Mouse (Mus musculus) liver, adult 2 months (tissue): ENCODE data around the gene Kalrn. TPM values are rescaled to one million over a fixed set of nuclear protein-coding genes. Genes with fewer than 3 reads are reported as not detected.

Experiments
- DNase-seq: peaks from one replicate; pipeline ENCODE4 v3.0.0-alpha.2; 2011; ENCODE audit warnings: low read depth, low spot score; ENCODE audit errors: extremely low read depth
- H3K27ac ChIP-seq: fragments of 200-500 bp; replicated peaks from 2 replicates; pipeline ENCODE4 v1.5.1; 2012; ENCODE audit warnings: low read depth, mild to moderate bottlenecking, control low read depth, inconsistent platforms, low read length; ENCODE audit not compliant: insufficient read depth
- H3K27me3 ChIP-seq: fragments of 200-500 bp; 2 replicates; pipeline ENCODE4 v1.6.1; 2012; ENCODE audit warnings: mild to moderate bottlenecking, moderate library complexity, low read length, inconsistent platforms; ENCODE audit not compliant: control insufficient read depth, insufficient read depth
- H3K36me3 ChIP-seq: fragments of 200-500 bp; 2 replicates; pipeline ENCODE4 v1.6.1; 2012; ENCODE audit warnings: low read length, inconsistent platforms; ENCODE audit not compliant: control insufficient read depth, insufficient read depth
- H3K4me1 ChIP-seq: fragments of 200-500 bp; 2 replicates; pipeline ENCODE4 v1.6.1; 2011; ENCODE audit warnings: low read length; ENCODE audit not compliant: control insufficient read depth, insufficient read depth
- H3K4me3 ChIP-seq: fragments of 200-500 bp; 2 replicates; pipeline ENCODE4 v1.5.1; 2011; ENCODE audit warnings: low read depth, mild to moderate bottlenecking, control low read depth, low read length, moderate library complexity; ENCODE audit not compliant: insufficient read depth
- H3K79me2 ChIP-seq: fragments of 200-500 bp; 2 replicates; pipeline ENCODE4 v1.6.1; 2012; ENCODE audit warnings: inconsistent platforms, mild to moderate bottlenecking, low read length, moderate library complexity; ENCODE audit not compliant: control insufficient read depth, insufficient read depth
- H3K9ac ChIP-seq: fragments of 200-500 bp; 2 replicates; pipeline ENCODE4 v1.6.1; 2012; ENCODE audit warnings: low read depth, mild to moderate bottlenecking, control low read depth, inconsistent platforms, low read length
- CTCF ChIP-seq: fragments of 200-500 bp; IDR thresholded peaks from 2 replicates; pipeline ENCODE4 v1.5.1; 2011; ENCODE audit warnings: low read depth, low read length, control low read depth
- POLR2A ChIP-seq: fragments of 200-500 bp; IDR thresholded peaks from 2 replicates; pipeline ENCODE4 v1.6.1; 2011; ENCODE audit warnings: low read length, control low read depth; ENCODE audit not compliant: insufficient read depth; ENCODE audit errors: extremely low read depth
- WGBS: fragments of 180-500 bp; shearing (Covaris S2); methylation state at CpG from one replicate; pipeline ENCODE4 v1.1.7; 2018; 5-methylcytosine and 5-hydroxymethylcytosine counted together
- polyA plus RNA-seq: library from polyadenylated mRNA; depleted of rRNA; stranded (reverse); fragments of >200 nt; gene quantifications from 2 replicates; pipeline ENCODE4 v1.2.3, GENCODE M21; 2012
- total RNA-seq: library from RNA; depleted of rRNA; stranded (reverse); fragments of >200 nt; gene quantifications from 2 replicates; pipeline ENCODE4 v1.2.3, GENCODE M21; 2014

Kalrn gene
- total and polyA plus RNA-seq, 2 experiments, result 14.0 to 34.8 TPM

- no peak for TF ChIP-seq POLR2A
- TF ChIP-seq CTCF, result no peak
- H3K27ac ChIP-seq, result no peak overlapping the region
- no peak overlapping the region for H3K9ac ChIP-seq
- peak; percentile 24 for DNase-seq
- 48% methylated on average over 4 of the region's 4 CpGs for WGBS
- H3K4me1 ChIP-seq, result no peaks in the 10 kb centered on the region
- H3K27me3 ChIP-seq, result no peaks in the 10 kb centered on the region
- H3K36me3 ChIP-seq, result no peaks in the 10 kb centered on the region
- H3K4me3 ChIP-seq, result no peak overlapping the region
- no peaks in the 10 kb centered on the region for H3K79me2 ChIP-seq
Measured at GRCm38 (mm10) chr16:34440994-34441414, 132.3 kb downstream of the Kalrn start.

GRCm38 (mm10) chr16:34440019-34440615, 133.2 kb downstream of the Kalrn start:
- WGBS, result 91% methylated on average over 8 of the region's 8 CpGs
- DNase-seq, result no peak

GRCm38 (mm10) chr16:34430131-34430530, 143.2 kb downstream of the Kalrn start:
- no peak for TF ChIP-seq POLR2A
- TF ChIP-seq CTCF, result no peak
- Histone ChIP-seq H3K36me3 (no peaks in the 10 kb centered on the region), H3K4me3 (no peak overlapping the region), H3K27me3 (no peaks in the 10 kb centered on the region), H3K79me2 (no peaks in the 10 kb centered on the region), H3K4me1 (no peaks in the 10 kb centered on the region), H3K9ac (no peak overlapping the region), H3K27ac (no peak overlapping the region)
- DNase-seq, result no peak
- 90% methylated on average over 5 of the region's 5 CpGs for WGBS

More at GRCm38 (mm10) chr16:34440019-34440615, 133.2 kb downstream of the Kalrn start:
- Histone ChIP-seq H3K36me3 (no peaks in the 10 kb centered on the region), H3K4me3 (no peak overlapping the region), H3K27me3 (no peaks in the 10 kb centered on the region), H3K9ac (no peak overlapping the region), H3K4me1 (no peaks in the 10 kb centered on the region), H3K27ac (no peak overlapping the region), H3K79me2 (no peaks in the 10 kb centered on the region)
- no peak for TF ChIP-seq POLR2A
- TF ChIP-seq CTCF, result no peak

- Histone ChIP-seq H3K27me3 (no peaks in the 10 kb centered on the region), H3K27ac (no peak overlapping the region)
Measured at GRCm38 (mm10) chr16:34427654-34428053, 145.7 kb downstream of the Kalrn start.

GRCm38 (mm10) chr16:34421473-34421872, 151.9 kb downstream of the Kalrn start:
- TF ChIP-seq POLR2A, result no peak
- no peak for TF ChIP-seq CTCF
- no peaks in the 10 kb centered on the region for H3K27me3 ChIP-seq
- H3K27ac ChIP-seq, result no peak overlapping the region
- no peak for DNase-seq
- no peaks in the 10 kb centered on the region for H3K36me3 ChIP-seq
- no peaks in the 10 kb centered on the region for H3K79me2 ChIP-seq
- H3K4me1 ChIP-seq, result no peaks in the 10 kb centered on the region
- no peak overlapping the region for H3K9ac ChIP-seq
- H3K4me3 ChIP-seq, result no peak overlapping the region
- WGBS, result 45% methylated on average over 6 of the region's 6 CpGs

More at GRCm38 (mm10) chr16:34427654-34428053, 145.7 kb downstream of the Kalrn start:
- H3K79me2 ChIP-seq, result no peaks in the 10 kb centered on the region
- WGBS, result 79% methylated on average over 5 of the region's 5 CpGs
- no peaks in the 10 kb centered on the region for H3K36me3 ChIP-seq
- TF ChIP-seq POLR2A (no peak), CTCF (no peak)
- H3K9ac ChIP-seq, result no peak overlapping the region
- H3K4me3 ChIP-seq, result no peak overlapping the region
- DNase-seq, result no peak
- H3K4me1 ChIP-seq, result no peaks in the 10 kb centered on the region

- H3K9ac ChIP-seq, result no peak overlapping the region
- DNase-seq, result no peak
- no peaks in the 10 kb centered on the region for H3K79me2 ChIP-seq
- 69% methylated on average over 3 of the region's 3 CpGs for WGBS
- H3K27me3 ChIP-seq, result no peaks in the 10 kb centered on the region
- TF ChIP-seq POLR2A (no peak), CTCF (no peak)
- H3K27ac ChIP-seq, result no peak overlapping the region
- no peak overlapping the region for H3K4me3 ChIP-seq
- H3K4me1 ChIP-seq, result no peaks in the 10 kb centered on the region
- H3K36me3 ChIP-seq, result no peaks in the 10 kb centered on the region
Measured at GRCm38 (mm10) chr16:34417966-34418365, 155.4 kb downstream of the Kalrn start.
